Mouse (Mus musculus): ENCODE results near the gene Lrfn3.

The Lrfn3 gene

DNA sequence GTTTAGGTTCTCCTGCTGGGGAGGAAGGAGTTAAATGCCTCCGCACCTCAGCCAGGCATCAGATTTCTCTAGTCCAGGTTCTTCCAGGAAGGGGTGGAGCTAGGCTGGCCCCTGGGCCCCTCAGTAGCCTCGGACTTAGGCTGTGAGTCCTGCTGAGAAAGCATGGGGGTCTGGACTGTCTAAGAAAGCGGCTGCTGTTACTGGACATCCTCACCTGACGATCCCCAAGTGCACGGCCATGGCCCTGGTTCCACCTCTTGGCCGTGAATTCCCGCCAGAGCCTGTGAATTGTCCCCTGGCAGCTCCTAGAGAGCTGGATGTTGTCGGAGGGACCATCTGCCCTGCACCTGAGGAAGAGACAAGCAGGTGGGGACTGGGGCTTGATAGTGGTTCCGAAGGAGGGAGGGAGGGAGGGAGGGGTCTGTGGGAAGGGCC is 47.8 kb downstream of the Lrfn3 start, which contains the start of gene Syne4:
Gene Syne4, plus strand, starts transcription at position 87 of the 435 bp plus-strand sequence.
- DNase-seq (ENCODE audit: low spot score in 2 of 2): no peak

DNA sequence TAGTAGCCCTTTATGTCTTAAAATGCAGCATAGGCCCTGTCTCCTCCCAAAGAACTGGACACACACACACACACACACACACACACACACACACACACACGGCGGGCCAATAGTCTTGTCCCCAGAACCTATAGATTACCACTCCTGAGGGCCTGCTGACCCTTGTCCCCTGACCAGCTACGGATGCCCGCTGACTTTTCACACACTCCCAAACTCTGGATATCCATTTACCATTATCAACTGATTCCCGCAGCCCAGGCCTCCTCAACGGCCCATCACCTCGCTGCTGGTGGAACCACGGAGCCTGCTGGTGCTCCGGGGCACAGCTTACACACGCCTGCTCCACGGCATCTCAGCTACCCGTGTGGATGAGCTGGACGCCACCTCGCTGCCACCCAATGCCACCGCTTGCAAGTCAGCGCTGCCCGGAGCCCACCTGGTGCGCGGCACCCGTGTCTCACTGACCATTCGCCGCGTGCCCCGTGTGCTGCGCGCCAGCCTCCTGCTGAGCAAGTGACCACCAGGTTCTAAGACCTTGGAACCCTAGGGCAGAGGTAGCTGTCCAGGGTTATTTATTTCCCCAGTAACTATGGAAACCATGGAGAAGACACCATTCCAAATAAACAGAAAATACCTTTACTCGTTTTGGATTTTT is 48.8 kb downstream of the Lrfn3 start:
- DNase-seq (ENCODE audit: low spot score in 2 of 2): no peak

- no peak for DNase-seq (ENCODE audit: low spot score in 2 of 2)
These were observed 52.4 kb downstream of the Lrfn3 start for GRCm38 (mm10) chr7:30310136-30310535.

DNA sequence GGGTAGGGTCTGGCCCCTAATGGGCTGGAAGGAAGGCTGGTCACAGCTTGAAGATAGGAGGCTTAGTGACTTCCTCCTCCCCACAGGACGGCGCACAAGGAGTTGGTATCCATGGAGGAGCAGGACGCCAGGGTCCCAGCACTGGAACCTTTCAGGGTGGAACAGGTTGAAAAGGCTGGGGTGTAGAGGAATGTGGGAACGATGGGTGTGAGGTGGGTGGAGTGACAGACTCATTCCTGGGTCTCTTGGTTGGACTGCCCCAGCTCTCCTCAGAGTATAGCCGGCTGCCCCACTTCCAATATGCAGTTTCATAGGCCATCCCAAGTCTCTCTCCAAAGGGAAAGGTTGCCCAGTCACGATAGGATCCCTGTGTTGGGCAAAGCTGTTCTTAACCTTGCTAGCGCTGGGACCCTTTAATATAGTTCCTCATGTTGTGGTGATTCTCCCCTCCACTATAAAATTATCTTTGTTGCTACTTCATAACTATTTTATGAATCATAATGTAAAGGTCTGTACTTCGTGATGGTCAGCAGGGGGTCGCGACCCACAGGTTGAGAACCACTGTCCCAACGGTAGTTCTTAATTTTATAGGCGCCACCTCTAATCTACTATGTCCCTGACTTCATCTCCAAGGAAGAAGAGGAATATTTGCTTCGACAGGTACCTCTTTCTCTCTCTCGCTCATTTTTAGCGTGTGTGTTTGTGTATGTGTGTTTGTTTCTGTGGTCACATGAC is 53.0 kb downstream of the Lrfn3 start:
- no peak for DNase-seq (ENCODE audit: low spot score in 2 of 2)

DNA sequence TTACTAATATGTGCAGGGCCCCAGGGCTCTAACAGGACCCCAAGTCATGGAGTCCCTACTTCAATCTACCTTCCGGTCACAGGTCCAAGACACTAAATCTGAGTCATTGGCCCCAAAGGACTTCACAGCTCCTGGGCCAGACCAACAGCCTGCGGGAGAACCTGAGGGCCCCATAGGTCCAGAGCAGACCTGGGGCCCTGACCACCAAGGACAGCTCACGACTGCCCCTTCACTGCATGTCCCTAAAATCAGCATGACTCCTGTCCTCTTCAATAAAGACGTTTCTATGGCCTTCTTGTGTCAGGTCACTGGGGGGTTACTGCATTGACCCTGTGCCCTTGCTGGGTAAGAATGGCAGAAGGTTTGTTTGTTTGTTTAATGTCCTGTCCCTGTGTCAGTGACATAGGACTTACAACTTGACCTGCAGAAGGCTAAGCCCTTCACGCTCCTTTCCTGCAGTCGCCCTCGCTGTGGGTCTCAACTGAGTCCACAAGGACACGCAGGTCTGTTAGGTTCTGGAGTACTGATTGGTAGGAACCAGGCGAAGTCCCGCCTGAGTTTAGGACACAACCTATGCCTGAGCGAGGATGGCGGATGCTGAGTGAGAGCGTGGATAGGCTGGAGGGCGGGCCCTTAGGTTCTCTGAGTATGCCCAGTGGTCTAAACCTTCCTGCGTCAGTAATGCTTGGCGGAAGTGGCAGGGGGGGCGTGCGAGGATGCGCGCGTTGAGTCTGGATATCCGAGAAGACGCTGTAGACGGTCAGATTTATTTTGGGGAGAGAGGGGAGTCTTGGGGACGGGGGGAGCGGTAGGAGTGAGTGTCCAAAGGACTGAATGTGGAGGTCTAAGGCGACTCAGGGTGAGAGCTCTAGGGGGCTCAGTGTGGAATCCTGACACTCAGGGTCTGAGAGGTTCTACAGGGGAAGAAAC is 54.2 kb downstream of the Lrfn3 start, which contains the start of gene Alkbh6:
Gene Alkbh6, plus strand, starts transcription at position 642 of the 930 bp plus-strand sequence.
- peak; percentile 85 to 89 for DNase-seq (ENCODE audit: low spot score in 2 of 2)

GRCm38 (mm10) chr7:30306083-30306779 is 56.3 kb downstream of the Lrfn3 start:
- no peak for DNase-seq (ENCODE audit: low spot score in 2 of 2)
